Mouse (Mus musculus): Measurements from ENCODE around the gene Dpp6.

The Dpp6 gene

GRCm38 (mm10) chr5:27664111-27664510 lies 847.1 kb downstream of the Dpp6 start:
- ATAC-seq (ENCODE audit: low TSS enrichment) = no peak

GRCm38 (mm10) chr5:27671487-27671886 lies 854.5 kb downstream of the Dpp6 start:
- no peak for ATAC-seq (ENCODE audit: low TSS enrichment)

GRCm38 (mm10) chr5:27677247-27677666 lies 860.3 kb downstream of the Dpp6 start:
- peak; percentile 86 for ATAC-seq (ENCODE audit: low TSS enrichment)

- ATAC-seq (ENCODE audit: low TSS enrichment) = no peak
These were observed 862.1 kb downstream of the Dpp6 start for GRCm38 (mm10) chr5:27679151-27679550.

- peak; percentile 39; the same call in 1 of the 2 replicates for ATAC-seq (ENCODE audit: low TSS enrichment)
These were observed 863.5 kb downstream of the Dpp6 start for GRCm38 (mm10) chr5:27680476-27680875.

- ATAC-seq (ENCODE audit: low TSS enrichment) = no peak
These were observed 868.2 kb downstream of the Dpp6 start for GRCm38 (mm10) chr5:27685162-27685561.

GRCm38 (mm10) chr5:27685923-27686322 lies 868.9 kb downstream of the Dpp6 start:
- ATAC-seq (ENCODE audit: low TSS enrichment) = no peak

- ATAC-seq (ENCODE audit: low TSS enrichment) = no peak
These were observed 870.3 kb downstream of the Dpp6 start for GRCm38 (mm10) chr5:27687311-27687710.

- ATAC-seq (ENCODE audit: low TSS enrichment) = no peak
These were observed 885.5 kb downstream of the Dpp6 start for GRCm38 (mm10) chr5:27702482-27702881.

GRCm38 (mm10) chr5:27705020-27705419 lies 888.0 kb downstream of the Dpp6 start:
- ATAC-seq (ENCODE audit: low TSS enrichment) = no peak

- no peak for ATAC-seq (ENCODE audit: low TSS enrichment)
These were observed 889.5 kb downstream of the Dpp6 start for GRCm38 (mm10) chr5:27706551-27706950.

GRCm38 (mm10) chr5:27707283-27707682 lies 890.3 kb downstream of the Dpp6 start:
- ATAC-seq (ENCODE audit: low TSS enrichment) = no peak

- ATAC-seq (ENCODE audit: low TSS enrichment) = no peak
These were observed 891.2 kb downstream of the Dpp6 start for GRCm38 (mm10) chr5:27708209-27708608.

GRCm38 (mm10) chr5:27711461-27712192 lies 894.6 kb downstream of the Dpp6 start:
- no peak for ATAC-seq (ENCODE audit: low TSS enrichment)

- ATAC-seq (ENCODE audit: low TSS enrichment) = no peak
These were observed 897.4 kb downstream of the Dpp6 start for GRCm38 (mm10) chr5:27714356-27714755.

GRCm38 (mm10) chr5:27716026-27716425 lies 899.0 kb downstream of the Dpp6 start:
- ATAC-seq (ENCODE audit: low TSS enrichment) = peak; percentile 17; the same call in 1 of the 2 replicates

- ATAC-seq (ENCODE audit: low TSS enrichment) = peak; percentile 90
These were observed 900.3 kb downstream of the Dpp6 start for GRCm38 (mm10) chr5:27717301-27717700.

GRCm38 (mm10) chr5:27719311-27719710 lies 902.3 kb downstream of the Dpp6 start:
- ATAC-seq (ENCODE audit: low TSS enrichment) = no peak

- ATAC-seq (ENCODE audit: low TSS enrichment) = peak; percentile 16; the same call in 1 of the 2 replicates
These were observed 907.5 kb downstream of the Dpp6 start for GRCm38 (mm10) chr5:27724460-27724859.

- peak; percentile 50 for ATAC-seq (ENCODE audit: low TSS enrichment)
These were observed 913.7 kb downstream of the Dpp6 start for GRCm38 (mm10) chr5:27730666-27731065.

- ATAC-seq (ENCODE audit: low TSS enrichment) = peak; percentile 28; the same call in 1 of the 2 replicates
These were observed 914.4 kb downstream of the Dpp6 start for GRCm38 (mm10) chr5:27731392-27731791.

- peak; percentile 60 for ATAC-seq (ENCODE audit: low TSS enrichment)
These were observed 915.4 kb downstream of the Dpp6 start for GRCm38 (mm10) chr5:27732288-27732868.

GRCm38 (mm10) chr5:27737168-27737567 lies 920.2 kb downstream of the Dpp6 start:
- 0 out of 2 replicates have a peak, but pooled peaks have one; percentile 31 for ATAC-seq (ENCODE audit: low TSS enrichment)

All from frontal cortex, adult (tissue).